Mouse (Mus musculus) hindbrain, postnatal 0 days (tissue): Measurements from ENCODE around the gene Il1r1. TPM values are rescaled to one million over a fixed set of nuclear protein-coding genes. Genes with fewer than 3 reads are reported as not detected.

ENCODE experiments used
- ATAC-seq: fragments of 200-750 bp; cut with Nextera tagmentation; 2 replicates; pipeline ENCODE4 v1.8.0; 2017; ENCODE audit warnings: mild to moderate bottlenecking, moderate TSS enrichment, moderate library complexity
- DNase-seq: peaks from one replicate; pipeline ENCODE4 v3.0.0-alpha.2; 2015; ENCODE audit warnings: low spot score
- H3K27ac ChIP-seq: fragments of 300-500 bp; sonication (generic); 2 replicates; pipeline ENCODE4 v1.5.1; 2014; ENCODE audit warnings: mild to moderate bottlenecking
- H3K27me3 ChIP-seq: fragments of 300-500 bp; sonication (generic); 2 replicates; pipeline ENCODE4 v1.6.1; 2014; ENCODE audit warnings: low read length, mixed read lengths; ENCODE audit not compliant: insufficient read depth
- H3K36me3 ChIP-seq: fragments of 300-500 bp; sonication (generic); 2 replicates; pipeline ENCODE4 v1.6.1; 2014; ENCODE audit warnings: low read length, mixed read lengths; ENCODE audit not compliant: insufficient read depth
- H3K4me1 ChIP-seq: fragments of 300-500 bp; sonication (generic); 2 replicates; pipeline ENCODE4 v1.6.1; 2014; ENCODE audit warnings: antibody characterized with exemption, low read length, mixed read lengths; ENCODE audit not compliant: insufficient read depth
- H3K4me2 ChIP-seq: fragments of 300-500 bp; sonication (generic); 2 replicates; pipeline ENCODE4 v1.6.1; 2014; ENCODE audit warnings: low read depth, mild to moderate bottlenecking, low read length, moderate library complexity, mixed read lengths
- H3K4me3 ChIP-seq: fragments of 300-500 bp; sonication (generic); 2 replicates; pipeline ENCODE4 v1.5.1; 2014; ENCODE audit warnings: low read length
- H3K9ac ChIP-seq: fragments of 300-500 bp; sonication (generic); replicated peaks from 2 replicates; pipeline ENCODE4 v1.6.1; 2014; ENCODE audit warnings: mild to moderate bottlenecking, low read length, moderate library complexity, mixed read lengths
- H3K9me3 ChIP-seq: fragments of 300-500 bp; sonication (generic); 2 replicates; pipeline ENCODE4 v1.6.1; 2016; ENCODE audit warnings: low read length, mixed read lengths
- CTCF ChIP-seq: IDR thresholded peaks from 2 replicates; pipeline ENCODE4 v1.5.1; 2016; ENCODE audit warnings: antibody characterized with exemption, control low read depth, low read depth
- whole genome bisulfite sequencing: fragments of 180-500 bp; shearing (Covaris S2); extraction: QIAGEN DNeasy Blood & Tissue Kit; methylation state at CpG from one replicate; pipeline ENCODE4 v1.1.7; 2014; 5-methylcytosine and 5-hydroxymethylcytosine counted together
- polyA plus RNA-seq: library from polyadenylated mRNA; unstranded; fragments of >200 nt; fragmentation: Nextera tagmentation; extraction: Ambion mirVana; gene quantifications from 2 replicates; pipeline ENCODE4 v1.2.1, GENCODE M21; 2015
- total RNA-seq: library from RNA; depleted of rRNA; stranded (reverse); fragments of >200 nt; gene quantifications from 2 replicates; pipeline ENCODE4 v1.2.3, GENCODE M21; 2014; rRNA removed

Il1r1 gene
- total RNA-seq (0.47 and 0.78 TPM in 2 replicates), polyA plus RNA-seq (0.63 and 0.74 TPM in 2 replicates)

DNA sequence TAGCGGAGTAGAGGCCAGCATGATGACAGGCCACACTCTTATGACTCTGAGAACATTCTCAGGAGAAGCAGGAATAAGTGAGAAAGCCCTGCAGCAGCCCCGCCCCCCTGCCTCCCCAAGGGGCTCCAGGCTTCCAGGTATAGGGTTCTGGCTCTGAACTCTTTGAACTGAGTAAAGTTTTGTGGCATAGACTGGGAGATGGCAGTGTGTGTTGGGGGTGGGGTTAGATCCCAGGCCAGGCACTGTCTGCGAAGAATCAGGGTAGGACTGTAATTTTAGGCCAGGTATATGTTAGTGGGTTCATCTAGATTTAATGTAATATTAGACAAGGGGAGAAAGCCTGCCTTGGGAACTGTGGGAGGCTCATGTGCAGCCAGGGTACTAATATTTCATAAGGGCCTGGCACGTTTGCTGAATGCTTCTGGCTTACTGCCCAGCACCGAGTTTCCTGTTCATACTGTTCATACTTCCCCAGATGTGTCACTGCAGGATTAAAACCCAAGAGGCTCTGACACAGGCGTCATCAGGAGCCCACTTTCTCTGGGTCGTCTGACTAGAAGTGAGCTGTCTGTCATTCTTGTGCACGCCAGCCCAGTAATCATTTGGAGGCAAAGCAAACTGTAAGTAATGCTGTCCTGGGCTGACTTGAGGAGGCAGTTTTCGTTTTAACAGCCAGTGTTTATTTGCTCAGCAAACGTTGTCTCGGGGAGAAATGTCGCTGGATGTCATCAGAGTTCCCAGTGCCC, at the start of gene Il1r1:
Il1r1 (plus strand) TSS at position 542 of the 746 bp plus-strand sequence.
- Histone ChIP-seq H3K4me1 (no peaks in the 10 kb centered on the region), H3K27me3 (no peaks in the 10 kb centered on the region), H3K9me3 (no peaks in the 10 kb centered on the region), H3K4me3 (no peak within 1 kb of the TSS), H3K36me3 (no peaks in the 10 kb centered on the region), H3K9ac (no peak within 1 kb of the TSS), H3K4me2 (no peak within 1 kb of the TSS), H3K27ac (no peak within 1 kb of the TSS)
- no peak; the same call in 1 of the 2 replicates for ATAC-seq
- TF ChIP-seq CTCF: no peak
- DNase-seq: peak; percentile 52
- WGBS: 51% methylated on average over 12 of the region's 12 CpGs

DNA sequence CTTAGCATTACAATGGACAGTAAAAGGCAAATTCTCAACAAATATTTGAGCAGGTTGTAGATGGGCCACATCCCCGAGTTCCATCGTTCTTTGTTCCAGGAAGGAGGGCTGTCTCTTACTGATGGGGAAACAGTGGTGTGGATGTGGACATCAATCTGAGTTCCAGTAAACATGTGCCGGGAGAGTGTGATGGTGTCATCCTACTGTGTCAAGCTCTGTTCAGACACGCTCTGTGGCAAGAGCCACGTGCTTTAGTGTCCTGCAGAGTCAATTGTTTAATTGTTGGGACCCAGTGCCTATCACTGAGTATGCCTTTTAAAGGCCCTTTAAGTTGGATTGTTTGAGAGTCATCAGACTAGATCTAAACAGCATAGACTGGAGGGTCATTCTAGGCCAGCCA, 49.8 kb upstream of the Il1r1 start:
- Histone ChIP-seq H3K4me3 (no peak overlapping the region), H3K9me3 (no peaks in the 10 kb centered on the region), H3K27me3 (no peaks in the 10 kb centered on the region), H3K4me2 (no peak overlapping the region), H3K9ac (no peak overlapping the region), H3K27ac (no peak overlapping the region), H3K36me3 (no peaks in the 10 kb centered on the region), H3K4me1 (no peaks in the 10 kb centered on the region)
- no peak for TF ChIP-seq CTCF
- ATAC-seq (no peak), DNase-seq (no peak)
- 87% methylated on average over 5 of the region's 5 CpGs for WGBS

DNA sequence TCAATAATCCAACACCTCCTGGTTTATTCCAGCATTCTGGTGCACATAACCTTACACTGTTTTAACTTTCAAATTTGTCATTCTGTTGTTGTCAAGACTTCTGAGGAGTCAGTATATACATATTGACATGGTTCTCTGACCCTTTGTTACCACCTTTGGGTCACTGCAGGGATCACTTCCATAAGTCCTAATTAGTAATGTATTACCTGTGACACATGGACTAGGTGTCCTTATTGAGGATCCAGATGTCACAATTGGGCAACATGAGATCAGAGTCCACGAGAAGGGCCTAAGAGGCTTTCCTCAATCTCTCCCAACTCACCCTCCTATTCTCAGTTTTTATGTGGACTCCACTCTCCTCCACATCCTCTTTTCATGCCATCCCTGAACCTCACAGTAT, 49.1 kb upstream of the Il1r1 start:
- no peak overlapping the region for H3K27ac ChIP-seq
- no peak overlapping the region for H3K4me2 ChIP-seq
- H3K9me3 ChIP-seq: no peaks in the 10 kb centered on the region
- DNase-seq (no peak), ATAC-seq (no peak)
- no peak overlapping the region for H3K9ac ChIP-seq
- 87% methylated on average over 1 of the region's 1 CpGs for WGBS
- no peaks in the 10 kb centered on the region for H3K27me3 ChIP-seq
- H3K4me1 ChIP-seq: no peaks in the 10 kb centered on the region
- TF ChIP-seq CTCF: no peak
- H3K4me3 ChIP-seq: no peak overlapping the region
- H3K36me3 ChIP-seq: no peaks in the 10 kb centered on the region

DNA sequence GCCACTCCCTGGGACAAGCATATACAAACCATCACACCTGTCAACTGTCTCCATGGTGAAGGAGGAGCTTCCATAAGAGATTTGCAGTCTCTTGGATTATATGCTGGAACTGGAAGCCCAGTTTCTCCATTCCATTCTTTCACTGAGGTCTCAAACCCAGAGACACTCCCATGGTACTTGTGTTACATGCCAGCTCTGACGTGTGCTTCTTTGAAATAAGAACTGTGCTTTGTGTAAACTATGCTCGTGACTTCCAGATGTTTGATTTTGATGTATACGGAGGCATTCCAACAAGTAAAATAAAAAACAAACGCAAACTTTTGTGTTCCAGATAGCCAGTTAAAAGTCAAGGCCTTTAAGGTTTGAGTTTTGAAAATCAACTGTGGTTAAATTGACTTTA, 45.8 kb upstream of the Il1r1 start:
- 85% methylated on average over 4 of the region's 4 CpGs for WGBS

DNA sequence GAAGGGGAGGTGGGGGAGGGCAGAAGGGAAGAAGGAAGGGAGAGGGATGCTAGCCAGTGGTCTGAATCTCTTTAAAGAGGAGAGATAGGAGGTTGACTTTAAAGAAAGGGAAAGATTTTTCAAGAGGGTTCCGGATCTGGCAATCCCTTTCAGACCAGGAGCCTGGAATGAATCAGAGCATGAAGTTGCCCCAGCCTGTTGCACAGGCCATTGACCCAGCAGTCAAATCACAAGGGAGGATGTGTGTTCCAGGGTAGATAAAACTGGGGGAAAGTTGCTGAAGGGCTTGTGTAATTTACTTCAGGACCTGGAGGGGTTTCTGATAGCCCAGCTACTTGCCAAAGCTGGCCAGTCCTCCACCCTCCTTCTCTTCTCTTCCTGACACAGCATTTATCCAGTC, 45.4 kb upstream of the Il1r1 start:
- WGBS: 81% methylated on average over 1 of the region's 1 CpGs

More for the DNA sequence above, 45.8 kb upstream of the Il1r1 start:
- Histone ChIP-seq H3K9me3 (no peaks in the 10 kb centered on the region), H3K27me3 (no peaks in the 10 kb centered on the region), H3K36me3 (no peaks in the 10 kb centered on the region), H3K4me2 (no peak overlapping the region), H3K4me3 (no peak overlapping the region), H3K27ac (no peak overlapping the region), H3K4me1 (no peaks in the 10 kb centered on the region), H3K9ac (no peak overlapping the region)
- no peak for TF ChIP-seq CTCF
- no peak for ATAC-seq
- no peak for DNase-seq

DNA sequence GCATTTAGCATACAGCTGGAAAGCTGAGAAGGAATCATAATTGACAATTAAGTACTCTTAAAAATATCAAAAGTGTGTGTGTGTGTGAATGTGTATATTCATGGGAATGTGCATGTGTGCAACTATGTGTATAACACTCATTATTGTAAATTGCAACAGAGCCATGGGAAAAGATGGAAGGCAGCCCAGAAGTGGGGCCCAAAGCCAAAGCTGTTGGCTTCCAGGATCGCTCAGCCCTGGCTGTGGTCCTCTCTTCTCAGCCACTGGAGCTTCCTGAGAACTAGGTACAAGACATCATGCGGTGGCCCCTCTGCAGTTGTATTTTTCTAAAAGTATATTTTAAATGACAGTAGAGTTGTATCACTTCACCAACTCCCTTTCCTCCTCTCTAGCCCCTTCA, 44.0 kb upstream of the Il1r1 start:
- no peak for ATAC-seq
- no peak for TF ChIP-seq CTCF
- Histone ChIP-seq H3K4me3 (no peak overlapping the region), H3K4me1 (no peaks in the 10 kb centered on the region), H3K36me3 (no peaks in the 10 kb centered on the region), H3K4me2 (no peak overlapping the region), H3K9ac (no peak overlapping the region), H3K9me3 (no peaks in the 10 kb centered on the region), H3K27ac (no peak overlapping the region), H3K27me3 (no peaks in the 10 kb centered on the region)
- WGBS: 65% methylated on average over 2 of the region's 2 CpGs
- peak; percentile 16 for DNase-seq

More for the DNA sequence above, 45.4 kb upstream of the Il1r1 start:
- Histone ChIP-seq H3K27ac (no peak overlapping the region), H3K36me3 (no peaks in the 10 kb centered on the region), H3K4me1 (no peaks in the 10 kb centered on the region), H3K9me3 (no peaks in the 10 kb centered on the region), H3K27me3 (no peaks in the 10 kb centered on the region), H3K4me3 (no peak overlapping the region), H3K4me2 (no peak overlapping the region), H3K9ac (no peak overlapping the region)
- DNase-seq (no peak), ATAC-seq (no peak)
- no peak for TF ChIP-seq CTCF

DNA sequence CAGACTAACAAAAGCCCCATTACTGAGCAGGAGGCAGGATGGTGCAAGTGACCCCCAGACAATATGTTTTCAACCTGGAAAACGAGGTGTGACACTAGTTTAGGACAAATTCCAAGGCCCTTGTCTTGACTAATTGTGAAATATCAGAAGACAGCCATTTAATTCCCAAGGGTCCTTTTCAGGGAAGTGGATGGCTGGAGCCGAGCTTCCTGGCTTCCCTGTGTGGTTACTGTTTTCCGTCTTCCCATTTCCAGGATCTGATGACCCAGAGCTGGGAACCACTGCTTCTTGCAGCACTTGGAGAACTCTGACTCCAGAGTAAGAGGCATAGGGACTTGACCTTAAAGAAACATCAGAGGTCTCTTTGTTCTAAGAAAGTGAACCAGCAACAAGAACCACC, 43.2 kb upstream of the Il1r1 start:
- TF ChIP-seq CTCF: no peak
- 51% methylated on average over 3 of the region's 3 CpGs for WGBS
- no peaks in the 10 kb centered on the region for H3K27me3 ChIP-seq
- no peak overlapping the region for H3K27ac ChIP-seq
- no peak overlapping the region for H3K9ac ChIP-seq
- H3K9me3 ChIP-seq: no peaks in the 10 kb centered on the region
- H3K4me3 ChIP-seq: no peak overlapping the region
- DNase-seq (no peak), ATAC-seq (no peak)
- H3K4me2 ChIP-seq: no peak overlapping the region
- no peaks in the 10 kb centered on the region for H3K4me1 ChIP-seq
- H3K36me3 ChIP-seq: no peaks in the 10 kb centered on the region
